Mouse (Mus musculus): ENCODE measurements around the gene Emb. TPM values are rescaled to one million over a fixed set of nuclear protein-coding genes. Genes with fewer than 3 reads are reported as not detected.
A peak's percentile ranks its signal among the peaks of the same experiment; 100 is the strongest.

The Emb gene
- total RNA-seq, 1 experiment from 2014 or later, result 421 TPM

DNA sequence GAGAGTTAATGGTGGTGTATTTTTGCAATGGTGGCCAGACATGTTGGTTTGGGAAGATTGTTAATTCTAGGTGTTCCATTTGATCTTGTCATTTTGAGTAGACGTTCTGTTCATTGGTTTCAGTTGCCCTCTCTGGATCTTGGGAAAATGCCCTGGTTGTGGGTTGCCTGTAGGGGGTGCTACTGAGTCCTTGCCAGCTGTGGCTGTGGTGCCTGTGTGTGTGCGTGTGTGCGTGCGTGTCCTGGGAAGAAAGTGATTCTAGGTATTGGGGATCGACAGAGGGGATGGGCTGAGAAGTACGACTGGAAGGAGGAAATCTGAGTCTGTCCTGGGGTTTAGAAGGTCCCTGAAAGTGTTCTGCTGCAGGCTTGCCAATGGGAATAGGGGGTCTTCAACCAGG lies 79.1 kb downstream of the Emb start:
- no peak for ATAC-seq (ENCODE audit: extremely low read depth, insufficient number of reproducible peaks, low FRiP score, poor library complexity, severe bottlenecking)

DNA sequence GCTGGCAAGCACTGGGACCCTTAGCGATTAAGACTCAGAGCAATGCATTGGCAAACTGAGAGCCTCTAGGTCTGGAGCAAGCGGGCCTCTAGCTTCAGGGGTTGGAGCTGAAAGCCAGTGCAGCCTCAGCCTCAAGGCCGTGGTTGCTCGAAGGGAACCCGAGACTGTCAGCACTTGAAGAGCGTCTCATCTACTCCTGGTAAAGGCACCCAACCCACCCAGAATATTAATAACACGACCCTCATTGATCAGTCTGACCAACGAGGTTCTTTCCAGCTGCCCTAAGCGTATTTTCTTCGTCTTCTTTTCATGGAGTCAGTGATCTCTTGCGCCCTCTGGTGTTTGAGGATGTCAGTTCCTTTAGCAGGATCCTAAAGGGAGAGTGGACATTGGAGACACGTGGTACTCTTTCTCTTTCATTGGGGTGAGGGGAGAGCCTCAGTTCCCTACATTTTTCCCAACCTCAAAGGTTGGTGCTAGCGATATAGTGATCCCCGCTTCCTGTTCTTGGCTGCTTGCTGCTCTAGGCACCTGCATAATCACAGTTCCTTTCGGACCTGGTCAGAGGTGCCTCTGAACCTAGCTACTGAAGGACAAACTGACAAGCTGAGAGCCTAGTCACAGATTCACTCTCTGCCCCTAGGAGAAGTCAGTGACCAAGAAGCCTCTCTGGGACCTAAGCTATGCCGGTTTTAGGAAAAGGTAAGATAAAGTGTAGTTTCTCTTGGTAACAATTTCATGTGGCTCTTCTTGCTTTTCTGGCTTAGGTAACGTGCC lies 81.3 kb downstream of the Emb start:
- peak; percentile 82 for ATAC-seq (ENCODE audit: extremely low read depth, insufficient number of reproducible peaks, low FRiP score, poor library complexity, severe bottlenecking)

DNA sequence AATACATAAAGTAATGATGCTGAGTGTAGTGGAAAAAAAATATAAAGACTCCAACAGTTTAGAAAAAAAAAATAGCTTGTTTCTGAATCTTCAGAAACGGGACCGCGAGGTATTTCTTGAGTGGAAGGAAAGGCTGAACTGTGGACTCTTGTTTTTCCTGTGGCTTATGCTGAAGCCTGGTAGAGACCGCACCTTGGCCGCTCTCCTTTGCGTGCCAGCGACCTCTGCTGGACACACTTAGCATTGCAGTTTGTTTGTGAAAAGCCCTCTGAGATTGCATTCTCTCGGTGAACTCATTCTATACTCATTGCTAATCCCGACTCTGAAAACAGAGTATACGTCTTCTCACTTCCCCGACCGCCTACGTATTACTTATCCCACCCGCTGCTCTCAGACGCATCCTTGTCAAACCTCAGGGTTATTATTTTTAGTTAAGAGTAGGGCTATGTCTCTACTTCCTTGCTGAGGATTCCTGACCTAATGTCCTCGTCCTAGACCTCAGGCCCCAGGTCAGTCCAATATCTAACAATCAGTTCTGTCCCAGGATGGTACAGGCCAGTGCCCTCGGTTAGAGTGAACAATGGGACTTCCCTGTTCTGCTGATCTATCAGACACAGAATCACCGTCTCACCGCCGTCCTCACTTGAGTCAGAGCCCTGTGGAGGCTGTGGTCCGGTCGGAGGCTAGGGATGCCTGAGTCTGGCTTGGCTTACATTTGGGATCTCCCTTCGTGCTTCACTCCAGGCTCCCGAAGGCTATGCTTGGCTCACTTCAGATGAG lies 103.3 kb downstream of the Emb start:
- ATAC-seq (ENCODE audit: extremely low read depth, insufficient number of reproducible peaks, low FRiP score, poor library complexity, severe bottlenecking), result peak; percentile 96

Other genes with a start within 250 kb of the Emb start
- gene Parp8, start 183.0 kb upstream of the Emb start, total RNA-seq (2017), result 82.1 and 89.8 TPM in 2 replicates
- 1.1 and 1.5 TPM in 2 replicates for gene Gm17509, start 12.5 kb downstream of the Emb start, total RNA-seq (2017)

Measured in neutrophil, adult 5-6 weeks (primary cell).